Mouse (Mus musculus) midbrain, embryonic 11.5 days (tissue): Measurements from ENCODE around the gene Gm16253. TPM values are rescaled to one million over a fixed set of nuclear protein-coding genes. Genes with fewer than 3 reads are reported as not detected.
A peak's percentile ranks its signal among the peaks of the same experiment; 100 is the strongest.

Experiments used
- ATAC-seq: fragments of 200-750 bp; cut with Nextera tagmentation; 2 replicates; pipeline ENCODE4 v1.8.0; 2017; ENCODE audit warnings: moderate TSS enrichment, moderate library complexity; ENCODE audit not compliant: low FRiP score
- DNase-seq: peaks from one replicate; pipeline ENCODE4 v3.0.0; 2015; ENCODE audit warnings: low spot score; ENCODE audit errors: missing footprints
- H3K27ac ChIP-seq: fragments of 300-500 bp; sonication (generic); 2 replicates; pipeline ENCODE4 v1.5.1; 2014; ENCODE audit warnings: low read depth, low read length
- H3K27me3 ChIP-seq: fragments of 300-500 bp; sonication (generic); 2 replicates; pipeline ENCODE4 v1.6.1; 2014; ENCODE audit warnings: mild to moderate bottlenecking, low read length, moderate library complexity, mixed read lengths; ENCODE audit not compliant: control insufficient read depth, insufficient read depth
- H3K36me3 ChIP-seq: fragments of 300-500 bp; sonication (generic); 2 replicates; pipeline ENCODE4 v1.6.1; 2014; ENCODE audit warnings: mild to moderate bottlenecking, low read length, moderate library complexity, mixed read lengths; ENCODE audit not compliant: control insufficient read depth, insufficient read depth
- H3K4me1 ChIP-seq: fragments of 300-500 bp; sonication (generic); 2 replicates; pipeline ENCODE4 v1.6.1; 2014; ENCODE audit warnings: low read length; ENCODE audit not compliant: control insufficient read depth, insufficient read depth
- H3K4me2 ChIP-seq: fragments of 300-500 bp; sonication (generic); 2 replicates; pipeline ENCODE4 v1.6.1; 2014; ENCODE audit warnings: mild to moderate bottlenecking, moderate library complexity
- H3K4me3 ChIP-seq: fragments of 300-500 bp; sonication (generic); 2 replicates; pipeline ENCODE4 v1.5.1; 2014; ENCODE audit warnings: low read depth, low read length
- H3K9ac ChIP-seq: fragments of 300-500 bp; sonication (generic); 2 replicates; pipeline ENCODE4 v1.6.1; 2014; ENCODE audit warnings: low read length
- H3K9me3 ChIP-seq: fragments of 300-500 bp; sonication (generic); 2 replicates; pipeline ENCODE4 v1.6.1; 2016; ENCODE audit warnings: low read length; ENCODE audit not compliant: control insufficient read depth
- WGBS: fragments of 180-500 bp; shearing (Covaris S2); extraction: QIAGEN DNeasy Blood & Tissue Kit; methylation state at CpG from one replicate; pipeline ENCODE4 v1.1.7; 2014; 5-methylcytosine and 5-hydroxymethylcytosine counted together
- polyA plus RNA-seq: library from polyadenylated mRNA; unstranded; fragments of >200 nt; fragmentation: Nextera tagmentation; extraction: Ambion mirVana; gene quantifications from 2 replicates; pipeline ENCODE4 v1.2.1, GENCODE M21; 2014

The Gm16253 gene
- 0.36 and 0.43 TPM in 2 replicates for polyA plus RNA-seq

DNA sequence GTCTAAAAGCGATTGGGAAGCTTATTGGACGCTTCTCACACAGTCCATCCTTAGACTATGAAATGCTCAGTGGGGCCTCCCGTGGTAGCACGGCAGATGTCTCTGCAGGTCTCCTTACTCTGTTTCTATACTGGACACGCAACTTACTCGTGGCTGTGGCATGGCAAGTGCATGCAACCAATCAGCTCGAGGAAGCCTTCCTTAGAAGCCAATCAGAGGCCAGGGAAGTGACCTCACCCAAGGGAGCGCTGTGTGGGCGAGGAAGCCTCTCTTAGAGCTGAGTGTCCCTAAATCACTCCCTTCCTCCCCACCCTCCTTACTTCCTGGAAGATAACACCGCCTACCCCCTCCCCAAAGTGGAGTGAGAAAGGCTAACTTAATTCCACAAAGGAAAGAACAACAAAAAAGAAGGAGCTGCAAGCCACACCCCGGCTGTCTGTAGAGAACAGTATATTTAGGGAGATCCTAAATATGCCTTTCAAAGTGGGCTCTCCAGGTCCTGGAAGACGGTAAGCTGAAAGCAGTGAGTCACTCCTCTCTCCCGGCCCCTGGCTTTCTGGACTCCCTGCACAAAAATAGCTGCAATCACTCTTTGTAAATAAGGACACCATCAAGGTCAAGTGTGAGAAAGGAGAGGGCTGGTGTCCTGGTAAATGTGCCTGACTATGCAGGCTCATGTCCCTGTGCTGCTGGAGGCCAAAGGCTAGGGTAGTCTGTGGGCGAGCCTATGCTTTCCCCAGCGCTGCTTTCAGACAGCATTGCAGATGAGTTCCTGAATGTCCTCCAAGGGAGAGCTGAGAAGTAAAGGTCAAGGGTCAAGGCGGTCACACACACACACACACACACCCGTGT is at the start of gene Gm16253:
Gene Gm16253 (plus strand): TSS at position 295 of the 852 bp plus-strand sequence.
- peak within 1 kb of the TSS; percentile 30; the same call in 1 of the 2 replicates for H3K9ac ChIP-seq

DNA sequence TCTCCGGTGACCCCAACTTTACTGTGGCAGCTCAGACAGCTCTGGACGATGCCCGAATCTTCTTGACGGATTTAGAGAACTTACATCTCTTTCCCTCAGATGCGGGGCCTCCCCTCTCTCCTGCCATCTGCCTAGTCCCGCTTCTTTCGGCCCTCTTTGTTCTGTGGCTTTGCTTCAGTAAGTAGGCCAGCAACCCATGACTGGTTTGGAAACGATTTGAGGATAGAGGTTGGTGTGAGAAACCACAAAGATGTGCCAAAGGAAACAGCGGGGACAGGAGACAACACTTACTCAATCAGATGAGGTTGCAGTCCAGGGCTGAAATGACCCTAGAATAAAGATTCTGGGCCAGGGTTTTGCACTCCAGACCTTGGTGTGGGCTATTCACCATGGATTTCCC is 48.3 kb upstream of the Gm16253 start:
- DNase-seq (no peak), ATAC-seq (no peak)
- 0 out of 2 replicates have a peak overlapping the region, but pooled peaks have one; percentile 5 for H3K9ac ChIP-seq
- H3K4me2 ChIP-seq, result no peak overlapping the region
- H3K4me1 ChIP-seq, result peaks cover 6% of the 10 kb centered on the region; the same call in 1 of the 2 replicates
- H3K9me3 ChIP-seq, result no peaks in the 10 kb centered on the region
- WGBS, result 41% methylated on average over 9 of the region's 9 CpGs
- H3K27ac ChIP-seq, result no peak overlapping the region
- H3K4me3 ChIP-seq, result no peak overlapping the region
- H3K36me3 ChIP-seq, result no peaks in the 10 kb centered on the region
- peaks cover 19% of the 10 kb centered on the region for H3K27me3 ChIP-seq

More for the DNA sequence above, at the start of gene Gm16253:
- DNase-seq, result peak; percentile 95
- WGBS, result 36% methylated on average over 17 of the region's 17 CpGs
- no peak within 1 kb of the TSS for H3K4me3 ChIP-seq
- peak within 1 kb of the TSS; percentile 16; the same call in 1 of the 2 replicates for H3K4me2 ChIP-seq
- peaks cover 15% of the 10 kb centered on the region for H3K4me1 ChIP-seq
- no peaks in the 10 kb centered on the region for H3K9me3 ChIP-seq
- H3K36me3 ChIP-seq, result no peaks in the 10 kb centered on the region
- peak; percentile 88 for ATAC-seq
- no peaks in the 10 kb centered on the region for H3K27me3 ChIP-seq
- H3K27ac ChIP-seq, result peak within 1 kb of the TSS; percentile 36; the same call in 1 of the 2 replicates

DNA sequence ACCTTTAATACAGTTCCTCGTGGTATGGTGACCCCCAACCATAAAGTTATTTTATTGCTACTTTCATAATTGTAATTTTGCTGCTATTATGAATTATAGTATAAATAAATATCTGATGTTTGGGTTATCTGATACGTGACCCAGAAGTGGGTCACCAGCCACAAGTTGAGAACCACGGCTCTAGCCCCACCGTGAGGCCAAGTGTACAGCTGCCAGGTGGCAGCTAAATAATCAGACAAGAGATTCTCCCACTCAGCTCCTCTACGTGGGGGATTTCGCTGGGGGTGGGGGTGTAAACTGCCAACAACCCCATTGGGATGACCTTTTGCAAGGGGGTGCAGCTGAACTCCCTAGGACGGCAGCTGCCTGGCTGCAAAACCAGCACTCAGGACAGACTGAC is 44.7 kb upstream of the Gm16253 start:
- Histone ChIP-seq H3K4me2 (no peak overlapping the region), H3K9me3 (no peaks in the 10 kb centered on the region), H3K9ac (no peak overlapping the region), H3K4me1 (peaks cover 6% of the 10 kb centered on the region; the same call in 1 of the 2 replicates), H3K27ac (no peak overlapping the region), H3K4me3 (no peak overlapping the region), H3K27me3 (peaks cover 12% of the 10 kb centered on the region), H3K36me3 (no peaks in the 10 kb centered on the region)
- WGBS, result 71% methylated on average over 7 of the region's 7 CpGs
- DNase-seq, result no peak
- no peak for ATAC-seq

DNA sequence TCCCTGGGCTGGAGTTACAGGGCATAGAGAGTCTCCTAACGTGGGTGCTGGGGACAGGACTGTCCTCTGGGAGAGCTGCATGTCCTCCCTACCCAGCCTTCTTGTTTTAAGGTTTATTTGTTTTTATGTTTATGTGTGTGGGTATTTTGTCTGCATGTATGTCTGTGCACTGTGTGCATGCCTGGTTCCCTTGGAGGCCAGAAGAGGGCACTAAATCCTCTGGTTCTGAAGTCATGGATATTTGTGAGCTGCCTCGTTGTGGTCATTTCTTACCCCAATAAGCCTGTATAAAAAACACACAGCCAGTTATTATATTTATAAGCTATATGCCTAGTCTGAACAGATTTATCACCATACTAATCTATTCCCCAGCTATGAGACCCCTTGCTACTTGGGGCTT is 42.5 kb upstream of the Gm16253 start:
- DNase-seq (no peak), ATAC-seq (no peak)
- Histone ChIP-seq H3K9ac (no peak overlapping the region), H3K4me3 (no peak overlapping the region), H3K27ac (no peak overlapping the region), H3K4me2 (no peak overlapping the region), H3K4me1 (no peaks in the 10 kb centered on the region), H3K9me3 (no peaks in the 10 kb centered on the region), H3K36me3 (no peaks in the 10 kb centered on the region), H3K27me3 (no peaks in the 10 kb centered on the region)
- 71% methylated on average over 2 of the region's 2 CpGs for WGBS

DNA sequence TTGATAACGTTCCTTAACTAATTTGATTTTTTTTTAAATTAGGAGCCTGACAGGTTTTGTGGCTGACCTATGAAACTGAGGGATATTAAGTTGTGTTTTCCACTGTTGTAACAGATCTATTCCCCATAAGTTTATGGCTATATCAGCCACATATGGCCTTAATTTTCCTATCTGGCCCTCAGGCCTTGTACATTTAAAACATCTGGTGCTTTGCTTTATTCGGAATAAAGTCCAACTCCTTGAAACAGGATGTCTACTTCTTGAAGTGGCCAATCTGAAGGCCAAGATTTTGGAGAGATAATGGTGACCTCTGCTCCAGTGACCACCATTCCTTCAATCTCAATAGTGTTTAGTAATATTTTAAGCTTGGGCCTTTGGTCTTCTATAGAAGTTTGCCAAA is 37.5 kb upstream of the Gm16253 start:
- Histone ChIP-seq H3K27me3 (no peaks in the 10 kb centered on the region), H3K27ac (no peak overlapping the region), H3K4me2 (no peak overlapping the region), H3K4me1 (no peaks in the 10 kb centered on the region), H3K9me3 (no peaks in the 10 kb centered on the region), H3K4me3 (no peak overlapping the region), H3K36me3 (no peaks in the 10 kb centered on the region), H3K9ac (no peak overlapping the region)
- DNase-seq (no peak), ATAC-seq (no peak)
- WGBS, result 86% methylated on average over 2 of the region's 2 CpGs

DNA sequence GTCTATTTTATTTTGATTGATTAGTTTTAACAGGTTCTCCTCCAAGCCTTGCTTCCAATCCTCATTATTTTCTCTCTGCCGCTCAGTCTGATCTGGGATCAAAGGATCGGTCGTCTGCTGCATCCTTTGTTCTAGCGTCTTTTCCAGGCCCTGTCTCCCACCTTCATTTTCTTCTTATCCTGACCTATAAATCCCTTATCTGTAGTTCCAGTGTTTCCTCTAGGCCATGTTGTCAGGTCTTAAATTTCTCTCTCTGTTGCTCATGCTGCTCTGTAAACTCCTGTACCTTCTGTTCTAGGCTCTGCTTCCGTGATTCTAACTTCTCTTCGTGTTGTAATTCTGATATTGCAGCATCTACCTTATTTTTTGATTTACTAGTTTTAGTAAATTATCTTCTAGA is 36.0 kb upstream of the Gm16253 start:
- DNase-seq (no peak), ATAC-seq (no peak)
- 24% methylated on average over 6 of the region's 6 CpGs for WGBS
- Histone ChIP-seq H3K4me2 (no peak overlapping the region), H3K9me3 (no peaks in the 10 kb centered on the region), H3K9ac (no peak overlapping the region), H3K36me3 (no peaks in the 10 kb centered on the region), H3K4me1 (no peaks in the 10 kb centered on the region), H3K27ac (no peak overlapping the region), H3K27me3 (no peaks in the 10 kb centered on the region), H3K4me3 (no peak overlapping the region)

DNA sequence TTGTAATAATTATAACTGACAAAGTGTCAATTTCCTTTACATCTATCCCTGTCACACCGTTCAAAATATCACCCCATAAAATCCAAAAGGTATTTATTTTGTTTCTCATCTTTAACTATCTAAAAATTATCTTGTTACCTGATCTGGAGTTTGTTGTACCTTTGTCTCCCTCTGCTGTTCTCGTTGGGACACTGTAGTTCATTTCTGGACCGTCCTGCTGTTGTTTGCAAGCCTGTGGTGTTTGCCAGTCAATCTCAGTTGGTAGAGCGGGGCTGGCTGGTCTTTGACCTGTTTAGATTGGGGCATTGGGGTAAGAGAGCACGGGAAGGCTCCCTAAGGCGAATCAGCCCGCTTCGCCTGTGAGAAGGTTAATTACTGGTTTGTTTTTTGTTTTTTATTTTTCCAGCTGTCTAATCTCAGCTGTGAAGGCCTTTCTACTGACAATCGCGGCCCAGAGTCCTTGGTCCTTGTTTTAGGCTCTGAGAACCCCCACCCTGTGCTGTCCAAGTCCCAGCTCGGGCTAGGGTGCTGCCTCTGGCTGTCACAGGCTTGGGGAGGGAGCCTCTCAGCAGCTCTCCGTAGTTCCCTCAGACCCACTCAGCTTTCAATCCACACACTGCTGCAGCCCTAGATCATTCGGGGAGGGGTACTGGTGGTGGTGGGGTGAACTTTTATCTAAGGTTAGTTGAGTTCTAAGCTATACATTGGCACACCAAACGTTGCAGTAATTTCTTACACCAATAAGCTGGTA is 35.3 kb upstream of the Gm16253 start:
- ATAC-seq (no peak), DNase-seq (no peak)
- 19% methylated on average over 14 of the region's 14 CpGs for WGBS
- Histone ChIP-seq H3K4me2 (no peak overlapping the region), H3K27ac (no peak overlapping the region), H3K27me3 (0 out of 2 replicates have a peak, but pooled peaks cover 1% of the 10 kb centered on the region), H3K4me1 (no peaks in the 10 kb centered on the region), H3K4me3 (no peak overlapping the region), H3K9me3 (no peaks in the 10 kb centered on the region), H3K9ac (no peak overlapping the region; the same call in 1 of the 2 replicates), H3K36me3 (no peaks in the 10 kb centered on the region)

DNA sequence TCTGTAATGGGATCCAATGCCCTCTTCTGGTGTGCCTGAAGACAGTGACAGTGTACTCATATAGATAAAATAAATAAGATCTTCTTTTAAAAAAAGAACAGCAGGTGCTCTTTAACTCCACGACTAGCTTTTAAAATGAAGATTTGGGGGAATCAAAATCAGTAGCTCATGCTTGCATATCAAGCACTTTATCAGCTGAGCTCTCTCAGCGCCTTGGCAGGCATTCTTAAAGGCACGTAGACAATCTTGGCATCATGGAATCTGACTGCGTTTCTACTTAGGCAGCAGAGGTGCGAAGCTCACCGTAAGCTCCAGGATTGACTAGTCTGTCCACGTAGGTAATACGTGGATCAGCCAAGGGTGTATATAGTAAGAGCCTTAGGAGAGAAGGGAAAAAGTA is 34.2 kb upstream of the Gm16253 start:
- H3K27ac ChIP-seq, result no peak overlapping the region
- no peaks in the 10 kb centered on the region for H3K36me3 ChIP-seq
- H3K4me3 ChIP-seq, result no peak overlapping the region
- H3K9me3 ChIP-seq, result no peaks in the 10 kb centered on the region
- WGBS, result 78% methylated on average over 8 of the region's 8 CpGs
- H3K4me2 ChIP-seq, result no peak overlapping the region
- H3K27me3 ChIP-seq, result 0 out of 2 replicates have a peak, but pooled peaks cover 3% of the 10 kb centered on the region
- DNase-seq (no peak), ATAC-seq (no peak)
- H3K9ac ChIP-seq, result no peak overlapping the region
- H3K4me1 ChIP-seq, result peaks cover under 1% of the 10 kb centered on the region

DNA sequence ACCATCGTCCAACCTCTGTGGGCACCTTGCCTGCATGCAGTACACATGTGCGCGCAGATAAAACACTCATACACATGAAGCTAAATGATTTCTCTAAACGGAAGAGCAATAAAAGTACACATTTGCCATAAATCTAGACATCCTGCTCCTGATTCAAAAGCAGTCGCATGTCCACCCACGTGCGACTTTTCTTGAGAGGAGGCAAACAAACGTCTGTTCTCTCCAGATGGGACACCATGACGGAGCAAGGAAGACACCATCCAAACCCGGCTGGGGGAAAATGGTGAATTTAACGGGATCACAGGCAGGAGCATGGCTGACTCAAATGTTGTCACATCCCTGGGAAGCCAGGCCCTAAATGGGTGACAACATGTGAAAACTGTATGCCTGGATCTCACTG is 33.4 kb upstream of the Gm16253 start:
- DNase-seq, result no peak
- no peak overlapping the region for H3K27ac ChIP-seq
- H3K9ac ChIP-seq, result no peak overlapping the region
- H3K36me3 ChIP-seq, result no peaks in the 10 kb centered on the region
- no peaks in the 10 kb centered on the region for H3K9me3 ChIP-seq
- H3K4me3 ChIP-seq, result no peak overlapping the region
- 87% methylated on average over 11 of the region's 11 CpGs for WGBS
- no peak for ATAC-seq
- H3K27me3 ChIP-seq, result 0 out of 2 replicates have a peak, but pooled peaks cover 3% of the 10 kb centered on the region
- no peak overlapping the region for H3K4me2 ChIP-seq
- peaks cover 3% of the 10 kb centered on the region for H3K4me1 ChIP-seq
